Mouse (Mus musculus) cortical plate, adult 2 months (tissue): ENCODE data around the gene Pvalb.

Experiments
- CTCF ChIP-seq: fragments of 200-500 bp; IDR thresholded peaks from 2 replicates; pipeline ENCODE4 v1.5.1; 2011; ENCODE audit warnings: mild to moderate bottlenecking, control low read depth, low read length; ENCODE audit not compliant: insufficient read depth; ENCODE audit errors: extremely low read depth
- POLR2A ChIP-seq: fragments of 200-500 bp; IDR thresholded peaks from 2 replicates; pipeline ENCODE4 v1.6.1; 2011; ENCODE audit warnings: mild to moderate bottlenecking, low read length, control low read depth; ENCODE audit not compliant: insufficient read depth; ENCODE audit errors: extremely low read depth

- TF ChIP-seq POLR2A (no peak), CTCF (no peak)
Measured at GRCm38 (mm10) chr15:78186906-78187305, 19.3 kb downstream of the Pvalb start.
